Comparison of ENCODE assay signal across 8 mouse cellular contexts in the genomic region with DNA sequence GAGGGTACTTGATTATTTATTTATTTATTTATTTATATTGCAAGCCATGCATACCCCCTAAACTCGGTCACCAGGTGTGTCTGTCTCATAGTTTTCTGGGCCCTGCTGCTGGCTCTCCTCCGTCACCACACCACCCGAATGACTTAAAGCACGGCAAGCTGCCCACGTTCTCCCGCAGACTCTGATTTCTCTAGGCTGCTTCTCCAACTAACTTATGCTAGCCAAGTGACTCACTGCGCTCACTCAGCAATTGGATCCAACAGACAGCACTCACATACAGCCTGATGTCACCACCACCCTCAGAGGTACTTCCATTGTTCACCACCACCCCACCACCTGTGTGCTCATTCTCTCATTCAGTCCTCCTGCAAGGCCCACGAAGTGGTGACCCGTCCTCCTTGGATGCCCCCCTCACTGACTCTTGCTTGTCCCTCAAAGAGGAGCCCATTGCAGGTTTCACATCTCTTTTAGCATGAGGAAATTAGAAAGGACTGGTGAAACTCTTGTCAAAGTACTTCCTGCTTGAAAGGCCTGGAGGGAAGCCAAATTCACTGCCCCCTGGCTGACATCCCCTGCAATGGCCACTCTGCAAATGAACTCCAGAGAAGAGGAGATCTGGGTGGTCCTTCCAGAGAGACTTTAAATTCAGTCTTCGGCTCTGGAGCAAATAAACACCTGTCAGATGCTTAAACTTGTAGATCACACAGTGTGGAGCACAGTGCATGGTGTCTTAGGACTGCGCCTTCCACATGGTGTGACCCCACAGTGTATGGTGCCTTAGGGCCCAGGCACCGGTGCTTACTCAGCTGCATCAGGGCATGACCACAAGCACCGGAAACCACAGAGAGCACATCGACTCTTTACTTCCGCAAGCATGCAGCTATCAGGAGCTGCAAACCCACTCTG.
DNase-seq lines count a peak whose midpoint lies in the region; ATAC-seq and TF ChIP-seq lines count a peak whose summit lies in the region.

No protein-coding gene starts in this region.

- TF ChIP-seq CTCF in left cerebral cortex, adult 2 months (IDR thresholded peaks at IDR 0.05), result peak; percentile 11

- peak; percentile 88 for ATAC-seq in megakaryocyte, adult 5-6 weeks (ENCODE audit: poor library complexity, severe bottlenecking)

- H3K4me3 ChIP-seq in left cerebral cortex, adult 2 months, result no peak overlapping the region

- DNase-seq in kidney, adult 9 months, result peak; percentile 23
- no peak for DNase-seq in kidney, postnatal 25 days
- DNase-seq in T-cell, adult 2 months (ENCODE audit: low spot score), result peak; percentile 71
- DNase-seq in gastrocnemius, postnatal 25 days, result peak; percentile 26
- peak; percentile 47 to 57 for DNase-seq in left cerebral cortex, adult 2 months (ENCODE audit: extremely low spot score in 1 of 2, low spot score in 2 of 2)
- peak; percentile 81 for DNase-seq in splenic B cell, adult 2 months (ENCODE audit: low read depth, low spot score)
- DNase-seq in cerebellum, adult 8-10 months, result no peak

- intact Hi-C loops in left cerebral cortex, adult 2 months (cut with DNase I), result no loop called here

- no peaks in the 10 kb centered on the region for H3K36me3 ChIP-seq in splenic B cell, adult 2 months (ENCODE audit: control insufficient read depth, insufficient read depth, low read length, poor library complexity, severe bottlenecking)

- no peak overlapping the region for H3K27ac ChIP-seq in left cerebral cortex, adult 2 months

- H3K27me3 ChIP-seq in splenic B cell, adult 2 months (ENCODE audit: control insufficient read depth, insufficient read depth, low read length, poor library complexity, severe bottlenecking), result no peaks in the 10 kb centered on the region

Comparison
In these comparisons a context has a peak if more than half of its experiments do, and no peak if none do; other contexts are left out.
1. DNase-seq: peak in kidney, adult 9 months (single experiment), T-cell, adult 2 months (single experiment), gastrocnemius, postnatal 25 days (single experiment), left cerebral cortex, adult 2 months (2 of 2) and splenic B cell, adult 2 months (single experiment); none in kidney, postnatal 25 days (0 of 2) and cerebellum, adult 8-10 months (single experiment).